Mouse (Mus musculus): Measurements from ENCODE around the gene Ttc27.

GRCm38 (mm10) chr17:74715724-74716123, 1.8 kb upstream of the Ttc27 start:
- no peak for TF ChIP-seq CTCF (IDR thresholded peaks at IDR 0.05; ENCODE audit: low read depth)
- no peak for TF ChIP-seq EP300 (optimal IDR thresholded peaks at IDR 0.05)
